Mouse (Mus musculus) midbrain, embryonic 12.5 days (tissue): Measurements from ENCODE around the gene Paqr4. TPM values are rescaled to one million over a fixed set of nuclear protein-coding genes. Genes with fewer than 3 reads are reported as not detected.
"Not testable (repeated sequence)": the region's sequence is repeated elsewhere in the genome, so short reads cannot be mapped to it uniquely, and the experiment has no call there.

Experiments
- ATAC-seq: fragments of 200-750 bp; cut with Nextera tagmentation; 2 replicates; pipeline ENCODE4 v1.8.0; 2017; ENCODE audit warnings: low read depth, moderate TSS enrichment, moderate library complexity; ENCODE audit not compliant: low FRiP score
- H3K27ac ChIP-seq: fragments of 300-500 bp; sonication (generic); replicated peaks from 2 replicates; pipeline ENCODE4 v1.5.1; 2016; ENCODE audit warnings: mild to moderate bottlenecking
- H3K27me3 ChIP-seq: fragments of 300-500 bp; sonication (generic); 2 replicates; pipeline ENCODE4 v1.6.1; 2016; ENCODE audit warnings: mild to moderate bottlenecking
- H3K36me3 ChIP-seq: fragments of 300-500 bp; sonication (generic); 2 replicates; pipeline ENCODE4 v1.6.1; 2016
- H3K4me1 ChIP-seq: fragments of 300-500 bp; sonication (generic); 2 replicates; pipeline ENCODE4 v1.6.1; 2016
- H3K4me2 ChIP-seq: fragments of 300-500 bp; sonication (generic); replicated peaks from 2 replicates; pipeline ENCODE4 v1.6.1; 2016; ENCODE audit warnings: mild to moderate bottlenecking, moderate library complexity
- H3K4me3 ChIP-seq: fragments of 300-500 bp; sonication (generic); 2 replicates; pipeline ENCODE4 v1.5.1; 2016; ENCODE audit warnings: mild to moderate bottlenecking
- H3K9ac ChIP-seq: fragments of 300-500 bp; sonication (generic); replicated peaks from 2 replicates; pipeline ENCODE4 v1.6.1; 2016; ENCODE audit warnings: mild to moderate bottlenecking, moderate library complexity
- H3K9me3 ChIP-seq: fragments of 300-500 bp; sonication (generic); 2 replicates; pipeline ENCODE4 v1.6.1; 2016; ENCODE audit warnings: mild to moderate bottlenecking
- WGBS: fragments of 180-500 bp; shearing (Covaris S2); methylation state at CpG from one replicate; pipeline ENCODE4 v1.1.7; 2016; 5-methylcytosine and 5-hydroxymethylcytosine counted together
- polyA plus RNA-seq: library from polyadenylated mRNA; unstranded; fragments of >200 nt; fragmentation: Nextera tagmentation; extraction: Ambion mirVana; gene quantifications from 2 replicates; pipeline ENCODE4 v1.2.1, GENCODE M21; 2016

Gene Paqr4
- polyA plus RNA-seq: 40.4 and 41.2 TPM in 2 replicates

DNA sequence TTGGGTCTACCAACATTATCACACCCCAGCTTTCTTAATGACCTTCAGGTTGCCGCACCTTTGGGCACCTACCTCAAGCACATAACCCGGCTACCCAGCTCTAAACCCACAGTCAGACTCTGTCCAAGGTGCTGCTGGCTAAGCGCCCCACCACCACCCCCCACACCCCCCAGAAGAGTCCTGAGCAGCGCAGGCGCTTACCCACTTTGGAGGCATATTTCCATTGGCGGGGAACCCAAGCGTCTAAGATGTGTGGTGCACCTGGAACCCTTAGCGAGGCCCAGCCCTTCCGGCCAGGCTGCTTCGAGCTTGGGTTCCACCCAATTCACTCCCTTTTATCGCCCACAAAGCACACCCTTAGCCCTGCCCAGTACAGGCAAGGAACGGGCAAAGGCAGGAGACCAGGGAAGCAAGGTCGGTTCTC lies at the start of gene Paqr4:
Gene Paqr4 (minus strand): TSS at position 270 of the 424 bp plus-strand sequence.
- Histone ChIP-seq H3K4me3 (peak within 1 kb of the TSS; percentile 69), H3K27ac (peak within 1 kb of the TSS; percentile 79), H3K27me3 (peaks cover 60% of the 10 kb centered on the region), H3K9ac (peak within 1 kb of the TSS; percentile 64), H3K36me3 (peaks cover 19% of the 10 kb centered on the region), H3K4me2 (peak within 1 kb of the TSS; percentile 66), H3K4me1 (peaks cover 45% of the 10 kb centered on the region), H3K9me3 (no peaks in the 10 kb centered on the region)
- ATAC-seq: peak; percentile 0; the same call in 1 of the 2 replicates
- 12% methylated on average over 13 of the region's 13 CpGs for WGBS

DNA sequence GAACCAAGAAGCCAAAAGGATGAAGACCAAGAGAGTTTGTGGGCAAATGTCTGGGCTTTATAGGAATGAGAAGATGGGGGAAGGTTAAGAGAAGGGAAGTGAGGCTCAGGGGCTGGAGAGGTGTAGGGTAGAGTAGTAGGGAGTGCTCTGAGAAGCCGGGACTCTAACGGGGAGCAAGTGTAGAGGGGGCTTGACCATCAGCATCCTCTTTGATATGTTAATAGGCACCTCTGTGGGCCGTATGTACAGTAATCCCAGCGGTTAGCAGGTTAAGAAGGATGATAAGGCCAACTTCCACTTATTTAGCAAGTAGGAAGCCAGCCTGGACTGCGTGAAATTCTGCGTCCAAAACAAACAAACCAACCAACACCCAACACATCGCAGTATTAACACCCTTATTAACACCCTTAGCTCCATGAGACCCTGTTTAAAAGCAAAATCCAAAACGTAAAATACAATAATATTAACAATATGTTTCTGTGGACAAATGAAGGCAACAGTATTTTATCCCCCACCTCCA lies 49.1 kb upstream of the Paqr4 start:
- no peaks in the 10 kb centered on the region for H3K9me3 ChIP-seq
- H3K4me2 ChIP-seq: peak overlapping the region; percentile 58
- 11% methylated on average over 8 of the region's 8 CpGs for WGBS
- H3K4me3 ChIP-seq: peak overlapping the region; percentile 40
- peak overlapping the region; percentile 95 for H3K27ac ChIP-seq
- no peaks in the 10 kb centered on the region for H3K36me3 ChIP-seq
- H3K4me1 ChIP-seq: peaks cover 25% of the 10 kb centered on the region
- no peak for ATAC-seq
- H3K9ac ChIP-seq: peak overlapping the region; percentile 68
- no peaks in the 10 kb centered on the region for H3K27me3 ChIP-seq

DNA sequence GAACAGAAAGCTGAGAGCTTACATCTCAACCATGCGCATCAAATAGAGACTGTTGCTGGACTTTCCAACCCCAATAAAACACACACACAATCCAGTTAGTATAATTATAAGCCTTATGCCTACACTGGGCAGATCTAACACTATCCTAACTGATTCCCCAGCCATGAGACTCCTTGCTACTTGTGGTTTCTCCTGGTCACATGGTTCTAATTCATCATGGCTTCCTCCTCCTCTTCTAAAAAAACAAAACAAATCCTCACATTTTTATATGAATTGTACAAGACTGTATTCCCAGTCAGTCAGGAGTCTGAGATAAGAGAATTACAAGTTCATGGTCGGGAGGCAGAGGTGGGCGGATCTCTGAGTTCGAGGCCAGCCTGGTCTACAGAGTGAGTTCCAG lies 48.3 kb upstream of the Paqr4 start:
- peaks cover 25% of the 10 kb centered on the region for H3K4me1 ChIP-seq
- no peaks in the 10 kb centered on the region for H3K36me3 ChIP-seq
- no peak overlapping the region for H3K9ac ChIP-seq
- no peaks in the 10 kb centered on the region for H3K27me3 ChIP-seq
- 93% methylated on average over 4 of the region's 4 CpGs for WGBS
- no peaks in the 10 kb centered on the region for H3K9me3 ChIP-seq
- no peak overlapping the region for H3K4me3 ChIP-seq
- no peak overlapping the region for H3K4me2 ChIP-seq
- H3K27ac ChIP-seq: no peak overlapping the region
- no peak for ATAC-seq

DNA sequence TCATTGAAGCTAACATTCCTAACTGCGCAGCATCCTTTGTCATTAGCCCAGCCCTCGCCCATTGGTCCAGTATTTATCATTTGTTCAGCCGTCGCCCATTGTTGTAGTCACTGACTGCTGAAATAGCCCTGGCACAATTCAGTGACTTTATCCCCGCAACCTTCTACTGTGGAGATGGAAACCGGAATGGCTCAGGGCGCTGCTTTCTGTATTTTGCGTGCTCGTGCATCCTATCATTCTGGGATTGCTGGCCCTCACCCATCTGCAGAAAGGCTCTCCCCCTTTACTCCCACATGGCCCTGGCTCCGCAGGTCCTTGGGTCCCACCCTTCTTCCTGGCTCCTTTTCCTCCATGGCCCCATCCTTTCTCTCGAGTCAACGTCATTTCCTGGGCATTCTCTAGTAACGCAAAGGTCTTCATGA lies 45.9 kb upstream of the Paqr4 start:
- Histone ChIP-seq H3K4me3 (peak overlapping the region; percentile 59), H3K36me3 (no peaks in the 10 kb centered on the region), H3K27ac (peak overlapping the region; percentile 71), H3K9me3 (no peaks in the 10 kb centered on the region), H3K27me3 (no peaks in the 10 kb centered on the region), H3K4me2 (peak overlapping the region; percentile 68), H3K9ac (peak overlapping the region; percentile 69; the same call in 1 of the 2 replicates), H3K4me1 (peaks cover 25% of the 10 kb centered on the region)
- peak; percentile 55 for ATAC-seq
- whole genome bisulfite sequencing: 11% methylated on average over 13 of the region's 13 CpGs

DNA sequence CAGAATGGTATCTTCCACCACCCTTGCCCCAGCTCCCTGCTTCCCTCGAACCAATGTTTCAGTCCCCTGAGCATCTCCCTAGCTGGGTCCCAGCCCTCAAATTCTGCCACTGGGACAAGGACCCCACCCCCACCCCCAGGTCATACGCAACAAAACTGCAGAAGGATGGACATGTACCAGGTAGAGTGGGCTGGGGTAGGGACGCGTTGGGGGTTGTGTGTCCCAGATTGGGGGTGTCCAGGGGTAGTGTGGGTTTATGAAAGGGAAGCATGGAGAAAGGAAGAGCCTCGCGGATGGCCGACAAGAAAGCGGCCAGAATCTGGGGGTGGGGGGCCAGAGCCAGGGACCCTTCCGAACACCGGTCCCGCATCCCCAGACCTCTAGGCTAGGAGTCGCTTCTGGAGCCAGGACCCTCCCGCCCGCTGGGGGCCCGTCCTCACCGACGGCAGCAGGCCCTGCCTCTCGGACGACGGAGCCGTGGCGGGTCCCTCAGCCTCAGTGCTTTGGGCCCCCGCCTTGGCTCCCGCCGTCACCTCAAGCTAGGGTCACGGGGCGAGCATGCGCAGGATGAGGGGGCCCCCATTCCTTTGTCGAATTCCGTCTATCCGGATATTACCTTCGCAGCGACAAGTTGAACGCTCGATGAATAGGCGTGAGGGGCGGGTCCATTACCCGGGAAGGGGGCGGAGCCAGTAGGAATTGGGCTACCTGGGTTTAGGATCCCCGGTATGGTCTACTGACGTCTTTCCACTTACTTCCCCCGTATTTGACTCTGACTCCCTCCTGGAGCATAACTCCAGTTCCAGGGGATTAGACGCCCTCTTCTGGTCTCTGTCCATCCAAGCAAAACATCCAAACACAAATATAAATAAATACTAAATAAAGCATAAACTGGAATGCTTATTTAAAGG lies 45.1 kb upstream of the Paqr4 start, which contains the start of gene Flywch2:
Gene Flywch2 (minus strand): TSS at position 521 of the 911 bp plus-strand sequence.
- Histone ChIP-seq H3K4me1 (peaks cover 22% of the 10 kb centered on the region), H3K4me3 (peak within 1 kb of the TSS; percentile 59), H3K9ac (peak within 1 kb of the TSS; percentile 69), H3K9me3 (no peaks in the 10 kb centered on the region), H3K27ac (peak within 1 kb of the TSS; percentile 71), H3K4me2 (peak within 1 kb of the TSS; percentile 68), H3K27me3 (no peaks in the 10 kb centered on the region), H3K36me3 (no peaks in the 10 kb centered on the region)
- WGBS: 4% methylated on average over 43 of the region's 43 CpGs
- peak; percentile 73 for ATAC-seq

DNA sequence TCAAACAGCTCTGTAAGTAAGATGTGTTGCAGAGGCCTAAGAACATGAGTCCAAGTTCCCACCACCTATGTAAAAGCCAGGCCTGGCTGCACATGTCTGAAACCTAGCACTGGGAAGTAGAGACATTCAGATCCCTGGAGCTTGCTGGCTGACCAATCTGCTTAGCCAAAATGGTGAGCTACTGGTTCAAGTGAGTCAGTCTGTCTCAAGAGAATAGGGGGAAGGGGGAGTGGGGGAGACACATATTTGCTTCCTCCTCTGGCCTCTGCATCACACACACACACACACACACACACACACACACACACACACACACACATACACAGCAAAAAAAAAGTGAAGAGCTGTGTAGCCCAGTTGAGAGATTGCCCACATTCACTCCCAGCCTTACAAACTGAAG lies 42.7 kb upstream of the Paqr4 start:
- Histone ChIP-seq H3K4me3 (no peak overlapping the region), H3K27me3 (no peaks in the 10 kb centered on the region), H3K4me2 (no peak overlapping the region), H3K9me3 (no peaks in the 10 kb centered on the region), H3K27ac (no peak overlapping the region), H3K4me1 (peaks cover 8% of the 10 kb centered on the region; the same call in 1 of the 2 replicates), H3K36me3 (no peaks in the 10 kb centered on the region), H3K9ac (no peak overlapping the region)
- ATAC-seq: no peak

DNA sequence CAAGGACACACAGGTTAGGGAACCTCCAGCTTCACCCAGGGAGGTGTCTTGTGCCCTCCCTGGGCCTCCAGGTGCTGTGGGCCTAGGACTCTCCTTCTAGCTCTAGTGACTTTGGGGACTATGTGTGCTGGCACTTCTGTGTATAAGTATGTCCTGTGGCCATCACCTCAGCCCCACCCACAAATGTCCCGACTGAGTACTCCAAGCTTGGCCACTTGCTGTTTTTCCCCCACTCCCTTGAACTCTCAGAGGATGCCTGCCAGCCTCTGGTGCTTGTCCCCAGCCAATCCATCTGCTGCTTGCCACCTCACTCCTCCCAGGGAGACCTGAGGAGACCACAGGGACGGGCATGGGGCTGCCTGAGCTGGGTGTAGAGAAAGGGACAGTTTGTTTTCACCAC lies 37.8 kb upstream of the Paqr4 start:
- ATAC-seq: no peak
- Histone ChIP-seq H3K36me3 (no peaks in the 10 kb centered on the region), H3K27me3 (no peaks in the 10 kb centered on the region), H3K9ac (no peak overlapping the region), H3K4me3 (no peak overlapping the region), H3K9me3 (no peaks in the 10 kb centered on the region), H3K4me1 (no peaks in the 10 kb centered on the region), H3K4me2 (no peak overlapping the region), H3K27ac (no peak overlapping the region)
- WGBS: 72% methylated on average over 2 of the region's 2 CpGs

DNA sequence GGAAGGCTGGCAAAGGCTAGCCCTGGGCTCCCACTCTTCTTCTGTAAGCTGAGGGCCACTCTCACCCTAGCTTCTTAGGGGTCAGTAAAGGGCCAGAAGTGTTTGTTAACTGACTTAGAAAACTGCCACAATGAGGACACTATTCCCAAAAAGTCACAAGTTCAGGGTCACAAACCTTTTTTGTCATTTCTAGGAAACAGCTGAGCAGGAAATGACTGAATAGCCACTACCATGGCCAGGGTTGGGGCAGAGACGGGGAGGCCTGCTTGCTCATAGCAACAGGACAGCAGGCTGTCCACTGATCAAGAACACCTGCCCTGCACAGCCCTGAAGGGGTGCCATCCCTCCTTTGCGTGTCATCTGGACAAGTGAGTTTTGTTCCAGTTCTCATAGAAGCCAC lies 36.5 kb upstream of the Paqr4 start:
- Histone ChIP-seq H3K27ac (no peak overlapping the region), H3K27me3 (no peaks in the 10 kb centered on the region), H3K4me2 (no peak overlapping the region), H3K9me3 (no peaks in the 10 kb centered on the region), H3K4me3 (no peak overlapping the region), H3K36me3 (no peaks in the 10 kb centered on the region), H3K9ac (no peak overlapping the region), H3K4me1 (no peaks in the 10 kb centered on the region)
- ATAC-seq: no peak
- 95% methylated on average over 2 of the region's 2 CpGs for WGBS

DNA sequence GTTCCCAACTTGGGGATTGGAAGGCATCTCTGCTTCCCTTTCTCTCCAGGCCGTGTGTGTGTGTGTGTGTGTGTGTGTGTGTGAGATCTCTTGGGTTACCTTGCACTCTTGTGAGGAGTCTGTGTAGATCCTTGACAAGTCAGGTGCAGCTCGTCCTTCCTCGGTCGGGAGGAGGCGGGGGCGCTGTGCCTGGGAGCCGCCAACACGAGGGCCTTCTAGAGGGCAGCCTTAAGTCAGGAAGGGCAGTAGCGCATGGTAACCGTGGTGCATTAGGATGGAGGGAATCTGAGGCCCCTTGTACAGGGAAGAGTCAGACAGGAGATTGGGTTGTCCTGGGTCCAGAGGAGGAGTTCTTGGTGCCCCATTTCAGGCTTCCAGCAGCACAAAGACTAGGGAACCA lies 35.5 kb upstream of the Paqr4 start:
- H3K9ac ChIP-seq: no peak overlapping the region
- H3K4me2 ChIP-seq: no peak overlapping the region
- no peak overlapping the region for H3K27ac ChIP-seq
- no peak for ATAC-seq
- WGBS: 77% methylated on average over 10 of the region's 10 CpGs
- H3K27me3 ChIP-seq: no peaks in the 10 kb centered on the region
- no peaks in the 10 kb centered on the region for H3K9me3 ChIP-seq
- no peaks in the 10 kb centered on the region for H3K4me1 ChIP-seq
- no peak overlapping the region for H3K4me3 ChIP-seq
- no peaks in the 10 kb centered on the region for H3K36me3 ChIP-seq

DNA sequence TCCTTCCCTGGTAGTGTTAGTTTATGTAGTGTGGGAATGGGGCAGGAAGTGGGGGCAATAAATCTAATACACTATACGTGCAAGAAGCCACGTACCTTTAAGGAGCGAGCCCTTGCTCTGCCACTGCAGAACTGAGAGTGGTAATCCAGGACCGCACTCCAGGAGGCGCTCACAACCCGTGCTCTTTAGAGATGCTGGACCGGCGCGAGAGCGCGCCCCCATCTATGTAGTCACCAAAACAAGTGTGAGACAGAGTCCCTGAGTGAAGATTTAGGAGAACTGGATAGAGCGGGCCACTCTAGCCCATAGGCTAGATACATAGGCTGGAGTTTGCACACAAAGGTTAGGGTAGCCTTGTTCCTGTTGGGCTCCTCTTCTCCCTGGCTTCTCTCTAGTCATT lies 33.4 kb upstream of the Paqr4 start:
- H3K9ac ChIP-seq: no peak overlapping the region
- WGBS: 6% methylated on average over 12 of the region's 12 CpGs

DNA sequence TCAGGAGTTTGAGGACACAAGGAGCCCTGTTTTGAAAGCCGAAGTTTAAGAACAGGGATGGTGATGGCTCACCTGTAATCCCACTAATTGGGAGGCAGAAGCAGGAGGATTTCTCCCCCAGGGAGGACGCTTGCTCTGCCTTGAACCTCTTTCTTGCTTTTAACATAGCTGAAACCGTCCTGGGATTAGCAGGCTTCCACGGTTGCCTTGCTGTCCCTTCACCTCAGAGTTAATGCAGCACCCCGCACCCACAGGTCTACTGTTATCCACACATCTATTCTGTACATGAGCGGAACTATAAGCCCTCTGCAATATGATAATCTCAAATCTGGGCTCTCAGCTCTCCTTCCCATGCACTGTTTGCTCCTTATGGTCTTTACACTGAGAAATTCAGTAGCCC lies 33.0 kb upstream of the Paqr4 start:
- no peak overlapping the region for H3K27ac ChIP-seq
- H3K9me3 ChIP-seq: no peaks in the 10 kb centered on the region
- no peak overlapping the region for H3K4me2 ChIP-seq
- H3K36me3 ChIP-seq: 0 out of 2 replicates have a peak, but pooled peaks cover 5% of the 10 kb centered on the region
- no peak overlapping the region for H3K4me3 ChIP-seq
- H3K27me3 ChIP-seq: no peaks in the 10 kb centered on the region
- 71% methylated on average over 6 of the region's 6 CpGs for WGBS
- H3K4me1 ChIP-seq: peaks cover 13% of the 10 kb centered on the region
- no peak for ATAC-seq
- H3K9ac ChIP-seq: no peak overlapping the region

More for the DNA sequence above, 33.4 kb upstream of the Paqr4 start:
- H3K4me1 ChIP-seq: peaks cover 13% of the 10 kb centered on the region
- H3K27me3 ChIP-seq: no peaks in the 10 kb centered on the region
- H3K9me3 ChIP-seq: no peaks in the 10 kb centered on the region
- H3K4me3 ChIP-seq: no peak overlapping the region
- ATAC-seq: 0 out of 2 replicates have a peak, but pooled peaks have one; percentile 27
- no peak overlapping the region for H3K4me2 ChIP-seq
- H3K27ac ChIP-seq: no peak overlapping the region
- 0 out of 2 replicates have a peak, but pooled peaks cover under 1% of the 10 kb centered on the region for H3K36me3 ChIP-seq

DNA sequence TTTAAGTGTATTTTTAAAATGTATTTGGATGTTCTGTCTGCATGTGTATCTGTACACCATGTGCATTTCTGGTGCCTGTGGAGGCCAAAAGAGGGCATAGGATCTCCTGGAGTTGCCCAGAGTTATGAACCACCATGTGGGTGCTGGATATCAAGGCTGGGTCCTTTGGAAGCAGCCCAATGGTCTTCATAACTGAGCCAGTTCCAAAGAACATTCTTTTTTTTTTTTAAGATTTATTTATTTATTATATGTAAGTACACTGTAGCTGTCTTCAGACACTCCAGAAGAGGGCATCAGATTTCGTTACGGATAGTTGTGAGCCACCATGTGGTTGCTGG lies 31.5 kb upstream of the Paqr4 start:
- H3K27me3 ChIP-seq, ATAC-seq, H3K9ac ChIP-seq, H3K9me3 ChIP-seq, H3K27ac ChIP-seq: not testable (repeated sequence)
- Histone ChIP-seq H3K4me1 (peaks cover 13% of the 10 kb centered on the region), H3K4me2 (peak overlapping the region; percentile 59), H3K4me3 (peak overlapping the region; percentile 81; the same call in 1 of the 2 replicates), H3K36me3 (0 out of 2 replicates have a peak, but pooled peaks cover 12% of the 10 kb centered on the region)
- 77% methylated on average over 2 of the region's 2 CpGs for WGBS
